In genomic region chr6:148513134-148513533, GRCm38 (mm10) we compare ENCODE assay signal across 20 mouse cellular contexts.
A peak's percentile ranks its signal among the peaks of the same experiment; 100 is the strongest.
DNase-seq lines count a peak whose midpoint lies in the region; ATAC-seq and TF ChIP-seq lines count a peak whose summit lies in the region.
"Had no signal": no experiment of that assay in that cellular context is flagged by ENCODE, and none has a peak within 500 bp of the region (broad histone marks: within the 10 kb centered on the region; RNA-seq: fewer than 3 reads in every experiment).

No protein-coding gene starts in this region.

- H3K36me3 ChIP-seq in heart, embryonic 14.5 days (ENCODE audit: control insufficient read depth, insufficient read depth, low read length) = no peaks in the 10 kb centered on the region
- no peaks in the 10 kb centered on the region for H3K36me3 ChIP-seq in heart, adult 2 months (ENCODE audit: control insufficient read depth, insufficient read depth, low read length)
- no peaks in the 10 kb centered on the region for H3K36me3 ChIP-seq in liver, embryonic 13.5 days
- H3K36me3 ChIP-seq: limb, embryonic 15.5 days; midbrain, embryonic 13.5 days; neural tube, embryonic 13.5 days had no signal

- TF ChIP-seq EP300 in heart, adult 2 months (IDR thresholded peaks at IDR 0.05; ENCODE audit: insufficient read depth, low read depth, low read length) = no peak

- H3K4me1 ChIP-seq in heart, embryonic 14.5 days (ENCODE audit: control insufficient read depth in 2 of 2, insufficient read depth in 2 of 2, low read length in 2 of 2) = peaks cover 6 to 16% of the 10 kb centered on the region in 2 experiments
- no peaks in the 10 kb centered on the region for H3K4me1 ChIP-seq in heart, adult 2 months (ENCODE audit: control insufficient read depth, insufficient read depth, low read length)
- H3K4me1 ChIP-seq in liver, embryonic 13.5 days (replicated peaks) = peaks cover 59% of the 10 kb centered on the region
- H3K4me1 ChIP-seq: limb, embryonic 15.5 days; midbrain, embryonic 13.5 days; neural tube, embryonic 13.5 days had no signal

- H3K27me3 ChIP-seq in heart, embryonic 14.5 days (ENCODE audit: control insufficient read depth, insufficient read depth, low read length) = no peaks in the 10 kb centered on the region
- H3K27me3 ChIP-seq in heart, adult 2 months (ENCODE audit: control insufficient read depth, insufficient read depth, low read length) = no peaks in the 10 kb centered on the region
- H3K27me3 ChIP-seq in liver, embryonic 13.5 days = no peaks in the 10 kb centered on the region
- H3K27me3 ChIP-seq: limb, embryonic 15.5 days; midbrain, embryonic 13.5 days; neural tube, embryonic 13.5 days had no signal

- intact Hi-C loops in heart, adult 2 months (cut with DNase I) = no loop called here

- TF ChIP-seq POLR2A in heart, adult 2 months (IDR thresholded peaks at IDR 0.05; ENCODE audit: insufficient read depth, low read depth, low read length) = no peak

- 13% methylated on average over 2 of the region's 2 CpGs for WGBS in heart, embryonic 14.5 days
- WGBS in heart, adult 2 months = 27% methylated on average over 2 of the region's 2 CpGs
- WGBS in liver, embryonic 13.5 days (ENCODE audit: insufficient replicate concordance) = 28% methylated on average over 2 of the region's 2 CpGs

- peak overlapping the region; percentile 12 to 49; a peak in 3 of 4 replicates for H3K27ac ChIP-seq in heart, embryonic 14.5 days (replicated peaks in 1 of 2; ENCODE audit: control insufficient read depth in 1 of 2, insufficient read depth in 1 of 2, low read depth in 2 of 2, low read length in 2 of 2)
- H3K27ac ChIP-seq in heart, adult 2 months = no peak overlapping the region
- peak overlapping the region; percentile 86 for H3K27ac ChIP-seq in liver, embryonic 13.5 days
- H3K27ac ChIP-seq: limb, embryonic 15.5 days; midbrain, embryonic 13.5 days; neural tube, embryonic 13.5 days had no signal

- no peak overlapping the region for H3K4me2 ChIP-seq in heart, embryonic 14.5 days (ENCODE audit: low read length)
- peak overlapping the region; percentile 48 for H3K4me2 ChIP-seq in liver, embryonic 13.5 days
- H3K4me2 ChIP-seq: limb, embryonic 15.5 days; midbrain, embryonic 13.5 days; neural tube, embryonic 13.5 days had no signal

- no peaks in the 10 kb centered on the region for H3K9me3 ChIP-seq in heart, embryonic 14.5 days (ENCODE audit: control insufficient read depth, low read length)
- no peaks in the 10 kb centered on the region for H3K9me3 ChIP-seq in liver, embryonic 13.5 days (replicated peaks)
- H3K9me3 ChIP-seq: limb, embryonic 15.5 days; midbrain, embryonic 13.5 days; neural tube, embryonic 13.5 days had no signal

- H3K79me2 ChIP-seq in heart, adult 2 months (replicated peaks; ENCODE audit: control insufficient read depth, insufficient read depth, low read length) = no peaks in the 10 kb centered on the region

- H3K9ac ChIP-seq in heart, embryonic 14.5 days (ENCODE audit: low read length) = no peak overlapping the region
- no peak overlapping the region for H3K9ac ChIP-seq in heart, adult 2 months (ENCODE audit: low read depth, low read length)
- H3K9ac ChIP-seq in liver, embryonic 13.5 days = peak overlapping the region; percentile 51
- H3K9ac ChIP-seq: limb, embryonic 15.5 days; midbrain, embryonic 13.5 days; neural tube, embryonic 13.5 days had no signal

- ATAC-seq in heart, embryonic 14.5 days (ENCODE audit: insufficient number of reproducible peaks, insufficient read depth, low FRiP score, low read depth) = 0 out of 2 replicates have a peak, but pooled peaks have one; percentile 17
- peak; percentile 69 for ATAC-seq in liver, embryonic 13.5 days (ENCODE audit: low read depth)
- ATAC-seq: forebrain, embryonic 16.5 days; hindbrain, embryonic 16.5 days; lung, postnatal 0 days; midbrain, embryonic 13.5 days had no signal

- no peak for TF ChIP-seq CTCF in heart, adult 2 months (IDR thresholded peaks at IDR 0.05)

- DNase-seq in heart, adult 2 months = no peak
- peak; percentile 4 for DNase-seq in adrenal gland, adult 8-10 months
- peak; percentile 17 for DNase-seq in adrenal gland, postnatal 10 days
- peak; percentile 46 for DNase-seq in liver, embryonic 13.5 days
- DNase-seq in layer of hippocampus, adult 9-10 months (ENCODE audit: low spot score) = no peak
- DNase-seq in lung, postnatal 14 days = no peak
- DNase-seq: cerebellum, adult 9-11 months; embryo, embryonic 11 days; kidney, adult 11 months; kidney, postnatal 10 days; layer of hippocampus, postnatal 36 days; right cerebral cortex, adult 18-20 months; thymus, postnatal 4 days had no signal

- H3K4me3 ChIP-seq in heart, embryonic 14.5 days (ENCODE audit: control insufficient read depth in 1 of 2, insufficient read depth in 1 of 2, low read depth in 1 of 2, low read length in 2 of 2) = no peak overlapping the region
- no peak overlapping the region for H3K4me3 ChIP-seq in heart, adult 2 months
- no peak overlapping the region for H3K4me3 ChIP-seq in liver, embryonic 13.5 days (replicated peaks)
- H3K4me3 ChIP-seq: limb, embryonic 15.5 days; midbrain, embryonic 13.5 days; neural tube, embryonic 13.5 days had no signal

Comparison
In these comparisons a context has a peak if more than half of its experiments do, and no peak if none do; other contexts are left out.
1. DNase-seq: peak in adrenal gland, adult 8-10 months (single experiment), adrenal gland, postnatal 10 days (single experiment) and liver, embryonic 13.5 days (single experiment); none in heart, adult 2 months (0 of 2), layer of hippocampus, adult 9-10 months (single experiment) and lung, postnatal 14 days (single experiment).